ENCODE assay signal across 12 mouse cellular contexts in the genomic region with DNA sequence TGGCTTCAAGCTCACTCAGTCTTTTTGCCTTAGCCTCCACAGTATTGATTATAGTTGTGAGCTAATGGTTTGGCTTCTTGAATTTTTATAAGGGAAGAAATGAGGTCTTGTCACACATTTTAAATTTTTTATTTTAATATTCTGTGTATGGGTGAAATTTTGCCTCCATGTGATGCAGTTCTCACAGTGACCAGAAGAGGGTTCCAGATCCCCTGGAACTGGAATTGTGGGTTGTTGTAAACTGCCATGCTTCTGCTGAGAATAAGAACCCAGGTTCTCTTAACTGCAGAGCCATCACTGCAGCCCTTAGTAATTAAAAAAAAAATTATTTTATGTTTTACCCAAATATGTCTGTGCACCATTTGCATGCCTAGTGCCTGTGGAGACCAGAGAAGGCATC. TPM values are rescaled to one million over a fixed set of nuclear protein-coding genes. Genes with fewer than 3 reads are reported as not detected.
A peak's percentile ranks its signal among the peaks of the same experiment; 100 is the strongest.
DNase-seq lines count a peak whose midpoint lies in the region; ATAC-seq and TF ChIP-seq lines count a peak whose summit lies in the region.
"Had no signal": no experiment of that assay in that cellular context is flagged by ENCODE, and none has a peak within 500 bp of the region (broad histone marks: within the 10 kb centered on the region; RNA-seq: fewer than 3 reads in every experiment).

No protein-coding gene starts in this region.

- peak; percentile 79 for TF ChIP-seq CTCF in layer of hippocampus, adult 2 months (conservative IDR thresholded peaks at IDR 0.05)

- H3K27ac ChIP-seq in layer of hippocampus, adult 2 months, result no peak overlapping the region
- H3K27ac ChIP-seq: intestine, embryonic 15.5 days had no signal

- peak; percentile 15 for DNase-seq in adrenal gland, postnatal 14 days
- no peak for DNase-seq in adrenal gland, adult 2 months
- no peak for DNase-seq in layer of hippocampus, adult 2 months (ENCODE audit: low spot score in 2 of 2)
- DNase-seq in layer of hippocampus, postnatal 25 days (ENCODE audit: extremely low spot score in 1 of 2, low spot score in 1 of 2), result no peak
- peak; percentile 18 for DNase-seq in adipocyte (ENCODE audit: low spot score)
- DNase-seq in left cerebral cortex, adult 11 months (ENCODE audit: low spot score), result no peak
- no peak for DNase-seq in layer of hippocampus, adult 9-11 months
- DNase-seq: heart, adult 11 months had no signal

- H3K4me3 ChIP-seq in layer of hippocampus, adult 2 months, result no peak overlapping the region
- H3K4me3 ChIP-seq: intestine, embryonic 15.5 days had no signal

- peak; percentile 55; the same call in 1 of the 2 replicates for ATAC-seq in neutrophil, adult 5-6 weeks (ENCODE audit: extremely low read depth, insufficient number of reproducible peaks, low FRiP score, poor library complexity, severe bottlenecking)
- ATAC-seq: intestine, embryonic 15.5 days had no signal

RNA-seq across cellular contexts. Expression of gene Rps27a, which starts 31.7 kb away (rescaled TPM):
- 758 and 928 TPM in 2 replicates for total RNA-seq in adrenal gland, postnatal 14 days (2021)
- 100 to 1,000 TPM; 580 to 927 TPM for total RNA-seq in adrenal gland, adult 2 months (2021)
- polyA plus RNA-seq in adrenal gland, adult 2 months (2012; rRNA removed), result 8.1 and 8.9 TPM in 2 replicates
- total RNA-seq in layer of hippocampus, adult 2 months (2021), result 100 to 1,000 TPM; 459 to 490 TPM
- 100 to 1,000 TPM; 414 to 516 TPM for total RNA-seq in layer of hippocampus, postnatal 25 days (2021)
- total RNA-seq in neutrophil, adult 5-6 weeks (2017), result 603 and 627 TPM in 2 replicates

RNA-seq across cellular contexts. Expression of gene Clhc1, which starts 31.9 kb away (rescaled TPM):
- total RNA-seq in adrenal gland, postnatal 14 days (2021), result 0.26 and 0.30 TPM in 2 replicates
- under 1 TPM; 0.17 to 0.40 TPM for total RNA-seq in adrenal gland, adult 2 months (2021)
- not detected in 2 replicates for polyA plus RNA-seq in adrenal gland, adult 2 months (2012; rRNA removed)
- under 1 TPM in 1 of 2 experiments, not detected in 1; 0.38 TPM for total RNA-seq in layer of hippocampus, adult 2 months (2021)
- total RNA-seq in layer of hippocampus, postnatal 25 days (2021), result under 1 TPM in 1 of 2 experiments, not detected in 1; 0.19 TPM
- total RNA-seq in neutrophil, adult 5-6 weeks (2017), result 1.3 TPM in 1 of 2 replicates, not detected in the other
- polyA plus RNA-seq: C2C12; intestine, embryonic 15.5 days; small intestine, adult 2 months had no signal

RNA-seq across cellular contexts. Expression of gene Mtif2, which starts 53.4 kb away (rescaled TPM):
- 54.4 and 57.0 TPM in 2 replicates for total RNA-seq in adrenal gland, postnatal 14 days (2021)
- total RNA-seq in adrenal gland, adult 2 months (2021), result 10 to 100 TPM; 29.8 to 49.8 TPM
- polyA plus RNA-seq in adrenal gland, adult 2 months (2012; rRNA removed), result 6.4 and 6.9 TPM in 2 replicates
- 10 to 100 TPM; 37.1 to 38.9 TPM for total RNA-seq in layer of hippocampus, adult 2 months (2021)
- total RNA-seq in layer of hippocampus, postnatal 25 days (2021), result 10 to 100 TPM; 34.0 to 34.5 TPM
- total RNA-seq in neutrophil, adult 5-6 weeks (2017), result 34.1 and 35.9 TPM in 2 replicates

Comparison
In these comparisons a context has a peak if more than half of its experiments do, and no peak if none do; other contexts are left out.
1. DNase-seq: peak in adrenal gland, postnatal 14 days (single experiment) and adipocyte (single experiment); none in adrenal gland, adult 2 months (single experiment), layer of hippocampus, adult 2 months (0 of 2), layer of hippocampus, postnatal 25 days (0 of 2), left cerebral cortex, adult 11 months (single experiment) and layer of hippocampus, adult 9-11 months (single experiment).